Mouse (Mus musculus) left cerebral cortex, postnatal 25 days (tissue): ENCODE results near the gene Cry1. TPM values are rescaled to one million over a fixed set of nuclear protein-coding genes. Genes with fewer than 3 reads are reported as not detected.

Experiments used
- DNase-seq, 2 experiments: peaks; one replicate each; pipeline ENCODE4 v3.0.0; 2022; ENCODE audit warnings: low spot score in 2 of 2, mixed read lengths in 1 of 2
- intact Hi-C: fragments of 180-260 bp; cut with DNase I; formaldehyde crosslinking; loops from one replicate; pipeline ENCODE4 v1.15.1; 2025
- total RNA-seq, 2 experiments: library from RNA; stranded (reverse); gene quantifications; 2 replicates each; pipeline ENCODE4 v1.2.3; 2021

Cry1 gene
- total RNA-seq = 10 to 100 TPM; 18.6 to 19.5 TPM

GRCm38 (mm10) chr10:85184964-85185608 lies at the start of gene Cry1:
Gene Cry1 (minus strand): TSS chr10:85185064.
- intact Hi-C loops = no loop called here

GRCm38 (mm10) chr10:85221771-85222050 lies 36.8 kb upstream of the Cry1 start:
- intact Hi-C loops = loop anchor here (1.0 kb wide), 2 partner anchors 403 to 430 kb away; no protein-coding TSS in a partner anchor
- DNase-seq = peak; percentile 21 to 44

More at GRCm38 (mm10) chr10:85184964-85185608, at the start of gene Cry1:
- peak; percentile 98 to 99 for DNase-seq

DNA sequence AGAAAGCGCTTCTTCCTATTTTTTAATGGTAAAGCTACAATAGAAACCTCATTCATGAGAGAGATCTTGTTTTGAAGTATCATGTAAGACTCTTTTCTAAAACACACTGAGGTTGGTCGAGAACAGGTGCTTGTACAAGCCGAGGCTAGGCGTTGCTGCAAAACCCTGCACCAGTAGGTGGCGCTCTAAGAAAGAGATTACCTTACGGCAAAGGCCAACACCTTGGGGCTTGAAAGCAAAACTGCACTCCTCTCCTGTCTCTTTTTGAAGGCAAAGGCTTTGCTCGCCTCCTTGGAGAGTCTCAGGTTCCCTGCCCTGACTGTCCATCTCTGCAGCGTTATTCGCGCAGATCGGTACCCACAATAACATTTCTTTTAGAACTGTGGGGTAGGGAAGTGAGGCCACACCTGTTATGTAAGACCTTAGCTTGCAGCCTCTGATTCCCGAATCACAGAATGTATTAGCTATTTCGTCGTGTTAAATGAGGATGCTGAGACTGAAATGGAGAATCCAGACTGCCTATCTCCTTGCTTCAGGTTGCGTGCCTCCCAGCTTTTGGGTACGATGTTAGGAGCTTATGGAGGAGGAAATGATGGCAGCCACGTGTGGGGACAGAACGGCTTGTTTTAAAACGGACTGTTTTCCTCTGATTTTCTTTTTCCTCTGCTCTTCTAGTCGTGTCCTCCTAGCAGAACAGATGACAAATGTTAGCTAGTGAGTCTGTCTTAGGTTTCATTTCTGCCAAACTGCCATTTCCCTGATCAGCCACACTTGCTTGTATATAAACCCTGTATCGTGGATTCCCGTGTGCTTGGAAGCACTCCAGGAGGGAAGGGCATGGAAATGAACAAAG lies 36.3 kb upstream of the Cry1 start:
- peak; percentile 91 to 94 for DNase-seq

DNA sequence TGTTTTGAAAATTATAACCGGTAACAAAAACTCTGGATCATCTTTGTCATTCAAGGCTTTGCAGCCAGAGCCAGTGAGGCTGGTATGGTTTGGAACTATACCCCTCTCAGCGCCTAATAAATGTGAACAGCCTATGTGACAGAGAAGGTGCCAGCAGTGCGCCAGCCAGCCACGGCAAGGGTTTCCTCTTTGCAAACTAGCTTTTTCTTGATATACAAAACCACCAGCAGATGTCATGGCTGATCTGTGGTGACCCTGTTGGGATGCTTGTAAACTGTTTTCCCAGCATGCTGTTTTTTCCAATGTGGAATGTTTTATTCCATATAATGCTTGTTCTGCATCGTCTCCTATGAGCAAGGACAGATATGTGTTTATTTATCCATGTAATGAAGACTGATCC lies 30.0 kb upstream of the Cry1 start:
- intact Hi-C loops = loop anchor here (5.0 kb wide), 1 partner anchor 172 kb away; the partner anchor contains the start of gene Btbd11
- DNase-seq = peak; percentile 23 to 26

More for the DNA sequence above, 36.3 kb upstream of the Cry1 start:
- intact Hi-C loops = loop anchor here (1.0 kb wide), 2 partner anchors 403 to 430 kb away; no protein-coding TSS in a partner anchor

DNA sequence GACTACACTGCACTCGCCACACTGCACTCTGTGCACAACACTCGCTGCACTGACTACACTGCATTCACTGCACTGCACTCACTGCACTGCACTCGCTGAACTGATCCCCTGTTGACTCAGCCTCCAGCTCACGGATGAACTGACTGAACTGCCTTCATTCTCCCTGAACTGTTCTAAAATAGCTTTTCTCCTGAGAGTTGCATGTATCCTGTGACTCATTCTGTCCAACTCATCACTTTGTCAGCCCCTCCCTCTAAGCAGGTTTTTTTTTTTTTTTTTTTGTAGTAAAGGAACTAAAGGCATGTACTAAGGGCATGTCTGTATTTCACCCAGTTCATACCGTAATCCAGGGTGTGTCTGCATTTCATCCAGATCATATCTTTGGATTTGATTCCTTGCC lies 26.8 kb upstream of the Cry1 start:
- intact Hi-C loops = no loop called here
- no peak for DNase-seq

DNA sequence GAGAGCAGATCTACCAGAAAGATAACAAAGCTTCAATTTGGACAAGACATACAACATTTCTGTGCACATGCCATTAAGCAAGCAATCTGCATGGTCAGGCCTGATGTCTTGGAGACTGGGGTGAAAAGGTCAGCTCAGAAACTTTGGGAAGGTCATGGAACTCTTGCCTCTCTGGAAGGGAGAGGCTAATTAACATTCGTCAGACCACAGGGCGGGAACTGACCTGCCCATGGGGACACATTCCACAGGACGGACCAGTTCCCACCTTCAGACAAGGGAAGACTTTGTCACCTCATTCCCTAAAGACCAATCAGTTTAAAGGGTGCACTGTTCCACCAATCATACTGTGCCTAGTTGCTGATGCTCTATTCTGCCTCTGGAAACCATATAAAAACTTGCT lies 25.3 kb upstream of the Cry1 start:
- intact Hi-C loops = no loop called here
- DNase-seq = no peak

GRCm38 (mm10) chr10:85209119-85209605 lies 24.3 kb upstream of the Cry1 start:
- no peak for DNase-seq
- intact Hi-C loops = no loop called here

- no peak for DNase-seq
- intact Hi-C loops = no loop called here
Measured at GRCm38 (mm10) chr10:85205316-85205715, 20.5 kb upstream of the Cry1 start.

DNA sequence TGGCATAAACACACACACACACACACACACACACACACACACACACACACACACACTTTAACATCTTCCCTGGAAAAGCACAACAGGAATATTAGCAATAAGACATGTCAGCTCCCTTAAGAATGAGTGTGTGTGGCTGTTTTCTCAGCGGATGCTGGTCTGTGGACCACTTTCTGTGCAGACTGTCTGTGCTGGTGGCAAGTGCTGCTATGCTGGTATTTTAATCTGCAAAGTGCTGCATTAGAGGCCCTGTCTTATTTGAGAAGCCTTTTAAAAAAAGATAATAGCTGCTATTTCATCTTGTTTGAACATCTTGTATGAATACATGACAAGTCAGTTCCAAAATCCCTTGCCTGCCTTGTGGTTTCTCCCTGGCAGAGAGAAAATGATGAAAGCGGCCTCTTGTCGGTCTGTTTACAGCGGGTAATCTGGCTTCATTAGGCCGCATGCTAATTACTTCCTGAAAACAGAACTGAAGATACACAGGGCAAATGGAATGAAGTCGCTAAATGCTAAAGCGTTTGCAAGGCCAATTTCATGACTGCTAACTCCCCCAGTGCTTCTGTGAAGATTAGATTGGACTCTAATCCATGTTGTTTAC lies 19.5 kb upstream of the Cry1 start:
- DNase-seq = peak in 1 of 2 experiments; percentile 9
- intact Hi-C loops = no loop called here

GRCm38 (mm10) chr10:85194528-85194927 lies 9.7 kb upstream of the Cry1 start:
- DNase-seq = no peak
- intact Hi-C loops = no loop called here

GRCm38 (mm10) chr10:85193321-85193720 lies 8.5 kb upstream of the Cry1 start:
- intact Hi-C loops = no loop called here
- no peak for DNase-seq

GRCm38 (mm10) chr10:85190652-85191051 lies 5.8 kb upstream of the Cry1 start:
- peak; percentile 13 to 58 for DNase-seq
- intact Hi-C loops = no loop called here

DNA sequence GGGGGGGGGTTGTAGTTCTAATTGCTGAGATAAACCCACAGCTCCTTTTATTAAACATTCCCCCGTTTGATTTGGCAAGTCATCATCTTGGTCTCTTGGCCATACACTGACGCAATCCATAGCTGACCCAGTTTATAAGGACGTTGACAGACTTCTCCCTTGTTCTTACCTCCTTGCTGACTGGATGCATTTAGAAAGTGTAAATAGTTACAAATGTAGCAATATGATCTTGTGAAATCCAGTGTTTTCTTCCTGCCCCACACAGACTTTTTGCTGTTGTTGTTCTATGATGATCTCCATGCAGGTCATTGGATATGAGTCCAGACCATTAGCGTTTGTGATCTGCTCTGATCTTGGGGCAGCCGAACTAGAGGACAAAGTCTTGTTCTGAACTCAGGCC lies 5.1 kb upstream of the Cry1 start:
- no peak for DNase-seq
- intact Hi-C loops = no loop called here

- no peak for DNase-seq
- intact Hi-C loops = no loop called here
Measured at GRCm38 (mm10) chr10:85186499-85186794, 1.6 kb upstream of the Cry1 start.

GRCm38 (mm10) chr10:85185639-85186498 lies 1.0 kb upstream of the Cry1 start:
- intact Hi-C loops = no loop called here
- peak in 1 of 2 experiments; percentile 17 for DNase-seq

- intact Hi-C loops = no loop called here
- DNase-seq = peak; percentile 34 to 52
Measured at GRCm38 (mm10) chr10:85184201-85184963, 482 bp downstream of the Cry1 start.

DNA sequence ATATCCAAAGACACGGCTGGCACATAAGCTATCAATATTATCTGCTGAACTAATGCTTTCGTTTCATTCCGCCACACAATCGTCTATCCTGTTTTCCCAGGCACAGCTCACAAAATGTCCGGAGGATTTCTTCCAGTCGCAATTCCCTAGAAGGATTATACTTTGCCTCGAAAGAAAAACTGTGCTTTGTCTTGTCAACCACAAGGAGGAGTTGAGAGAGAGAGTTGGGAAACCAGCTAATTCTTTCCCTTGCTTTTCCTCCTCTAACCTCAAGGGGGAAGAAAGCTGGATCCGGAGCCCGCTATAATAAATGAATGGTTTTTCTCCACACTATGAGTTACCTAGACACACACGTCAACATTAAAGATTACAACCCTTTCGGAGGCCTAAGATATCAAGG lies 1.2 kb downstream of the Cry1 start:
- DNase-seq = peak; percentile 46 to 76
- intact Hi-C loops = no loop called here

GRCm38 (mm10) chr10:85182766-85183165 lies 2.1 kb downstream of the Cry1 start:
- DNase-seq = no peak
- intact Hi-C loops = no loop called here

GRCm38 (mm10) chr10:85176640-85177039 lies 8.2 kb downstream of the Cry1 start:
- no peak for DNase-seq
- intact Hi-C loops = no loop called here
